Mouse (Mus musculus): Measurements from ENCODE around the gene Taldo1. TPM values are rescaled to one million over a fixed set of nuclear protein-coding genes. Genes with fewer than 3 reads are reported as not detected.

The Taldo1 gene
- polyA plus RNA-seq, 1 experiment from 2014 or later: 397 TPM

Other genes with a start within 250 kb of the Taldo1 start
- 47.2 and 49.7 TPM in 2 replicates for gene Rnh1, start 219.3 kb upstream of the Taldo1 start, polyA plus RNA-seq (2016; fragmentation: Nextera tagmentation; extraction: Ambion mirVana)
- 79.1 and 89.4 TPM in 2 replicates for gene Hras, start 198.2 kb upstream of the Taldo1 start, polyA plus RNA-seq (2016; fragmentation: Nextera tagmentation; extraction: Ambion mirVana)
- 14.2 and 16.0 TPM in 2 replicates for gene Lrrc56, start 198.0 kb upstream of the Taldo1 start, polyA plus RNA-seq (2016; fragmentation: Nextera tagmentation; extraction: Ambion mirVana)
- 3.3 and 3.7 TPM in 2 replicates for gene Lmntd2, start 178.1 kb upstream of the Taldo1 start, polyA plus RNA-seq (2016; fragmentation: Nextera tagmentation; extraction: Ambion mirVana)
- 35.4 and 38.5 TPM in 2 replicates for gene Rassf7, start 176.3 kb upstream of the Taldo1 start, polyA plus RNA-seq (2016; fragmentation: Nextera tagmentation; extraction: Ambion mirVana)
- 106 and 107 TPM in 2 replicates for gene Phrf1, start 163.4 kb upstream of the Taldo1 start, polyA plus RNA-seq (2016; fragmentation: Nextera tagmentation; extraction: Ambion mirVana)
- 0.69 and 0.83 TPM in 2 replicates for gene Irf7, start 125.7 kb upstream of the Taldo1 start, polyA plus RNA-seq (2016; fragmentation: Nextera tagmentation; extraction: Ambion mirVana)
- gene Cdhr5, start 115.4 kb upstream of the Taldo1 start, polyA plus RNA-seq (2016; fragmentation: Nextera tagmentation; extraction: Ambion mirVana): not detected in 2 replicates
- 0.70 TPM in 1 of 2 replicates, not detected in the other for gene Sct, start 113.1 kb upstream of the Taldo1 start, polyA plus RNA-seq (2016; fragmentation: Nextera tagmentation; extraction: Ambion mirVana)
- 0.38 and 0.60 TPM in 2 replicates for gene Drd4, start 100.2 kb upstream of the Taldo1 start, polyA plus RNA-seq (2016; fragmentation: Nextera tagmentation; extraction: Ambion mirVana)
- 74.0 and 78.4 TPM in 2 replicates for gene Deaf1, start 64.5 kb upstream of the Taldo1 start, polyA plus RNA-seq (2016; fragmentation: Nextera tagmentation; extraction: Ambion mirVana)
- gene Tmem80, start 64.5 kb upstream of the Taldo1 start, polyA plus RNA-seq (2016; fragmentation: Nextera tagmentation; extraction: Ambion mirVana): 59.9 and 63.6 TPM in 2 replicates
- gene Eps8l2, start 53.3 kb upstream of the Taldo1 start, polyA plus RNA-seq (2016; fragmentation: Nextera tagmentation; extraction: Ambion mirVana): 1.2 and 1.7 TPM in 2 replicates
- gene Gatd1, start 21.9 kb downstream of the Taldo1 start, polyA plus RNA-seq (2016; fragmentation: Nextera tagmentation; extraction: Ambion mirVana): 47.0 and 50.0 TPM in 2 replicates
- gene Cend1, start 37.3 kb downstream of the Taldo1 start, polyA plus RNA-seq (2016; fragmentation: Nextera tagmentation; extraction: Ambion mirVana): 20.5 and 22.5 TPM in 2 replicates
- 57.4 and 60.9 TPM in 2 replicates for gene Slc25a22, start 45.7 kb downstream of the Taldo1 start, polyA plus RNA-seq (2016; fragmentation: Nextera tagmentation; extraction: Ambion mirVana)
- 16.9 and 18.8 TPM in 2 replicates for gene Pidd1, start 51.8 kb downstream of the Taldo1 start, polyA plus RNA-seq (2016; fragmentation: Nextera tagmentation; extraction: Ambion mirVana)
- 950 and 986 TPM in 2 replicates for gene Rplp2, start 55.2 kb downstream of the Taldo1 start, polyA plus RNA-seq (2016; fragmentation: Nextera tagmentation; extraction: Ambion mirVana)
- gene Pnpla2, start 63.0 kb downstream of the Taldo1 start, polyA plus RNA-seq (2016; fragmentation: Nextera tagmentation; extraction: Ambion mirVana): 16.2 and 18.3 TPM in 2 replicates
- gene Cracr2b, start 68.9 kb downstream of the Taldo1 start, polyA plus RNA-seq (2016; fragmentation: Nextera tagmentation; extraction: Ambion mirVana): 4.0 and 4.3 TPM in 2 replicates
- 13.9 and 18.2 TPM in 2 replicates for gene Cd151, start 75.2 kb downstream of the Taldo1 start, polyA plus RNA-seq (2016; fragmentation: Nextera tagmentation; extraction: Ambion mirVana)
- gene Polr2l, start 82.9 kb downstream of the Taldo1 start, polyA plus RNA-seq (2016; fragmentation: Nextera tagmentation; extraction: Ambion mirVana): 69.8 and 78.4 TPM in 2 replicates
- gene Tspan4, start 83.0 kb downstream of the Taldo1 start, polyA plus RNA-seq (2016; fragmentation: Nextera tagmentation; extraction: Ambion mirVana): 18.8 and 24.2 TPM in 2 replicates
- gene Chid1, start 147.7 kb downstream of the Taldo1 start, polyA plus RNA-seq (2016; fragmentation: Nextera tagmentation; extraction: Ambion mirVana): 24.0 and 24.2 TPM in 2 replicates
- gene Ap2a2, start 170.0 kb downstream of the Taldo1 start, polyA plus RNA-seq (2016; fragmentation: Nextera tagmentation; extraction: Ambion mirVana): 106 and 112 TPM in 2 replicates